Mouse (Mus musculus): ENCODE results near the gene Pigw.
A peak's percentile ranks its signal among the peaks of the same experiment; 100 is the strongest.
"Not testable (repeated sequence)": the region's sequence is repeated elsewhere in the genome, so short reads cannot be mapped to it uniquely, and the experiment has no call there.

Gene Pigw

DNA sequence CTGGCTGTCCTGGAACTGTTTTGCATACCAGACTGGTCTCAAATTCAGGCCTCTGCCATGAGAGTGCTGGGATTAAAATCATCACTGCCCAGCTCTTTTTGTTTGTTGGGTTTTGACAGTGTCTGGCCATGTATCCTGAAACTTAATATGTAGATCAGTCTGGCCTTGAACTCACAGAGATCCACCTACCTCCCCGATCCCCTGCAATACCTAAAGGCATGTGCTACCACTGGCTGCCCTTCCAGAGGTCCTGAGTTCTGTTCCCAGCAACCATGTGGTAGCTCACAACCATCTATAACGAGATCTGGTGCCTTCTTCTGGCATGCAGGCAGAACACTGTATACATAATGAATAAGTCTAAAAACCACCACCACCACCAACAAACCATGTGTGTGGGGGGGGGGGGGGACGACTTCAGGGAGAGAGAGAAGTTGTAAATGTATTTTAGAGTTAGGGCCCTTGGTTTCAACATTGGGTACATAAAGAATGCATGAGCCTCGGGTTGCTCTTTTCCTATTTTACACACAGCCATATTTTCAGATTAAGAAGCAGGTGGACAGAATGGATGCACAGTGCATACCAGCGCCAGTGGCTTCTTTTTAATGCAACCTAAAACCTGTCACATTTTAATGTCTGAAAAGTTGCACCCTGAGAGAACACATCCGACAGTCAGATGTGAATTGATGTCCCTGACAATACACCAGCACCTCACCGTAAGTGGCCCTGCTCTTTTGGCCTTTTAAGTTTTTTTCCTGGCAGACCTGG, 896 bp downstream of the Pigw start:
- no peak for DNase-seq

- not testable (repeated sequence) for DNase-seq
These were observed 4.1 kb downstream of the Pigw start for GRCm38 (mm10) chr11:84876020-84876419.

- no peak for DNase-seq
These were observed 6.8 kb downstream of the Pigw start for GRCm38 (mm10) chr11:84873042-84873833.

GRCm38 (mm10) chr11:84871548-84872069, 8.5 kb downstream of the Pigw start:
- no peak for DNase-seq

DNA sequence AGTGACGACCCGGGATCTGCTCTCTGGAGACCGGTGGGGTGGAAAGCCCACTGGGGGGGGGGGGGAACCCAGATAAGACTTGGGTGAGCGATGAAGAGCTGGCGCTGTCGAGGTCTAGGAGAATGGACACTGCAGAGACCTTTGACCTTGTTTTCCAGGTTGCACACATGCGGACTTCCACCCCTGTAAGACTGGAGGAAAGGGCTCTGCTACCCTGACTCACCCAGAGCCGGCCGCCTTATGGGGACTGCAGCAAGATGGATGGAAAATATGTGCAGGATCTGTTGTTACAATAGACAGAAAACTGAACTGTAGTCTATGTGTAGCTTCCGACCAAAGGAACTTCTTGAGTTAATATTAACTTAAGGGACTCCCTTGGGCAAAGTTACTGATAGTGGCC, 9.0 kb downstream of the Pigw start:
- no peak for DNase-seq

- peak; percentile 90 for DNase-seq
These were observed 9.6 kb downstream of the Pigw start, which contains the start of gene Ggnbp2 for GRCm38 (mm10) chr11:84870337-84871043. Ggnbp2 (minus strand) TSS chr11:84870817.

DNA sequence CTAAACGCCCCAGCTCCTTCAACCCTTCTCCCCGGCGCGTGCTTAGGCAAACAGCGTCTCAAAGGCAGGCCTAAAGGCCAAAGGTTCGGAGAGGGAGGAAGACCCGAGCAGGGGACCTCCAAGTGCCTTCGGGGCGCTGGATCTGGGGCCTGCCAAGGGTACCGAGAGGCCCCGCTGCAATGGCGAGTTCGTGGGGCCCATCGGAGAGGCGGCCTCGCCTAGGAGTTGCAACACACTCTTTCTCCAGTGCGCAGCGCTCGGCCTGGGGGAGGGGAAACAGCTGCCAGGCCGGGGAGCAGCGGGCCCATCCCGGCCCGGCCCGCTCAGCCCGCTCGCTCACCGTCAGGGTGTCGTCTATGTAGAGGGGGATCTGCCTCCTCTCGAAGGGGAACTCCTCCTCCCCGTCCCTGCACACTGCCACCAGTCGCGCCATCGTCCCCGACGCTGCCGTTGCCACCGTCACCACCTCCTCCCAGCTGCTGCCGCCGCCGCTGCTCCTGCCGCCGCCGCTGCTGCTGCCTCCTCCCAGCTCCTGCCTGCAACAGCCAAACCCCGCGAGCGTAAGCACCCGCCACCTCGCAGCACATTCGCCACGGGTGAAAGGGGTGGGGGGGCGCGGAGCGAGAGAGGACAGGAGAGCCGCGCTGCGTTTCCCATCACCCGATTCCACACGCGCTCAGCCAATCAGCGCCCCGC, 10.4 kb downstream of the Pigw start:
- DNase-seq, result peak; percentile 94

GRCm38 (mm10) chr11:84868786-84869259, 11.3 kb downstream of the Pigw start:
- no peak for DNase-seq

GRCm38 (mm10) chr11:84867586-84867985, 12.5 kb downstream of the Pigw start:
- no peak for DNase-seq

DNA sequence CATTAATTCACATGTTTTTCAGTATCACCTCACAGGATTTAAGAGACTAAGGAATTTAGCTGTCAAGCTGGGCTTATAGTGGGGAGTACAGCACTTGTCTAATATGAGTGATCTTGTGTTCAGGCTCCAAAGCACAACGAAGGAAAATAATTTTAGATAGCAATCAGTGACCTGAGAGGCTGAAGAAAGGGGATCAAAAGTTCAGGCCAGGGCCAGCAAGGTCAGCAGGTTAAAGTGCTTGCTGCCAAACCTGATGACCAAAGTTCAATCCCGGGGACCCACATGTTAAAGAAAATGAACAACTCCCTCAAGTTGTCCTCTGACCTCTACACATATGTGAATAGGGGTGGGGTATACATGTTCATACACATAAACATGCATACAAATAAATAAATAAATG, 14.8 kb downstream of the Pigw start:
- peak; percentile 56 for DNase-seq

- DNase-seq, result no peak
These were observed 24.8 kb downstream of the Pigw start for GRCm38 (mm10) chr11:84855285-84855684.

DNA sequence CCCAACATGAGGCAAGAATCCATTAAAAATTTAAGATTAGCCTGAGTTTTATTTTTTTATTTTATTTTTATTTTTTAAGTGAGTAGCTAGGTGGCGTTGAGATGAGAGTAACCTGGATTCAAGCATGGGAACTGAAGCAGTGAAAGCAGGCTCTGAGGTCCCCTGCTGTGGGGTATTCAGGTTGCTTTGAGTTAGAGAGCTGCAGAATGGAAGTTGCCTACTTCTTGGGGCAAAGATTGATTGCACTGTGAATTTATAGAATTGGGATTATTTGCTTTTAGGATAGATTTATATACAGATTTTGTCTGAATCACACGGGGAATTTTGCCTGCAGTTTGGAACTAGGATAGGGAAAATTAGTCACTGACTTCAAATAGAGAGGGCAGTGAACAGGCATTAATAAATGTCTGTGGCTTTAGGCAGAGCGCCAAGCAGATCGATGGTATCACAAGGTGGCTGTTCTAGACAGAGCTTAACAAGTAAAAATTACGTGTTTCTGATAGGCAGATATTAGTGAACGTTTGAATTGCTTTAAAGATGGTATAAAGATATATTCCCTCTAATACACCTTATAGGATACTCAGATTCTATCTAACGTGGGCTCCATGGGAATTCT, 32.5 kb downstream of the Pigw start:
- no peak for DNase-seq

GRCm38 (mm10) chr11:84846741-84847474, 33.2 kb downstream of the Pigw start:
- DNase-seq, result no peak

DNA sequence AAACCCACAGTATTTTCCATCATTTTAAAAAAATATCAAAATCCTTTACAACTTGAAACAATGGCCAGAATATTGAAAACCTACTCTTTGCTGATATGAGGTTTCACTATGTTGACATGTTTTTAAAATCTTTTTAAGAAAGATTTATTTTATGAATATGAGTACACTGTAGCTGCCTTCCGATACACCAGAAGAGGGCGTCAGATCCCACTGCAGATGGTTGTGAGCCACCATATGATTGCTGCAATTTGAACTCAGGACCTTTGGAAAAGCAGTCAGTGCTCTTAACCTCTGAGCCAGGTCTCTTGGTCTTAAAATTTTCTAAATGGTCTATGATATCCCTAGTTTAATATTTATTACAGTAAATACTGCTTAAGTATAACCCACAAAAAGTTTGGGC, 40.8 kb downstream of the Pigw start:
- no peak for DNase-seq

- not testable (repeated sequence) for DNase-seq
These were observed 50.6 kb downstream of the Pigw start for GRCm38 (mm10) chr11:84829495-84829894.

- DNase-seq, result peak; percentile 96
These were observed 51.3 kb downstream of the Pigw start, which contains the start of gene Dhrs11 for GRCm38 (mm10) chr11:84828516-84829399. Dhrs11 (minus strand) TSS chr11:84828994.

GRCm38 (mm10) chr11:84827901-84828503, 52.1 kb downstream of the Pigw start:
- peak; percentile 17 for DNase-seq

DNA sequence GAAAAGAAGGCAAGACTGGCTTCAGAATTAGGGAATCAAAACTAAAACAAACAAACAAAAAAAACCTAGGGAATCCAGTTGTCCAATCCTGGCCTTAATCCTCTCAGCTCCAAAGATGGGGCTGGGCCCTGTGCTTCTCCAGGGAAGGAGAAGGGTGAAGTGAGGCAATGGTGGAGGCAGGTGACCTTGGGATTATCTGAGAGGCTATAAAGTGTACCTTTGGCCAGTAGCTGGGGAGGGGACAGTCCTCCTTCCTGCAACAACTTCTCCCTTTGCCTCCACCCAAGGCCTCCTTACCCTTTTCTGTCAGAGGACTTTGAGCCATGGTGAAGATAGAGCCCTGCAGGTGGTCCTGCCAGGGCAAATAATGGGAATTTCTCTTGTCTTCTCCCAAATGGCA, 52.6 kb downstream of the Pigw start:
- peak; percentile 22 for DNase-seq
